Mouse (Mus musculus): Measurements from ENCODE around the gene Tmem270.
A peak's percentile ranks its signal among the peaks of the same experiment; 100 is the strongest.

The Tmem270 gene

DNA sequence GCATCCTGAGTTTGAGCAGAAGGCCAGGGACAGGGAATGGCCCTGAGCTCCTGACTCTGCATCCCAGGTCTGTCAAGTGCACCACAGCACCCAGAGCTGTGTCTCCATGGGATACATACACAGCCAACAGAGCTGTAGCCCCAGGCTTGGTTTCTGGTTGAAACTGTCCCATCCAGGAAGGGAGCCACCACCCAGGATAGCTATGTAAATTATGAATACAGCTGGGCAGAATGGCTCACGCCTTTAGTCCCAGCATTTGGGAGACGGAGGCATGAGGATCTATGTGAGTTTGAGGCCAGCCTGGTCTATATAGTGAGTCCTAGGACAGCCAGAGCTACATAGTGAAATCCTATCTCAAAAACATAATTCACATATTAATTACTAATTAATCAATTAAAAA is 23.5 kb upstream of the Tmem270 start:
- DNase-seq (ENCODE audit: low spot score in 2 of 2): no peak

DNA sequence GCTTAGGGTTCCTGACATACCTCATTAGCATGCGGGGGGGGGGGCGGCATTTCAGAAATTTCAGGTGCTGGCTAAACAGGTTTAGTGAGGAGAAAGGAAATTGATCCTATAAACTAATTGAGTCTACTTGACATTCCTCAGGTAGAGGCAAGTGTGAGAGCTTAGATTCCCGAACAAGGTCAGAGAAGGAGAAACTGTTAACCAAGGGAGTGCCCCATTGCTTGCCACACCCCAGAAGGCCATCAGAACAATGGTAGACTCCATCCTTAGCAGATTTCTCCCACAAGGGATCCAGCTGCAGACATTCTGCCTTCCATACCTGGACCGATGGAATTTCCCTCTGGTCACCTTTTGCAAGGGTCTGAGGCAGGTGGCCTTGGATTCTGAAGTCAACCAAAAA is 20.2 kb upstream of the Tmem270 start:
- DNase-seq (ENCODE audit: low spot score in 2 of 2): no peak

DNA sequence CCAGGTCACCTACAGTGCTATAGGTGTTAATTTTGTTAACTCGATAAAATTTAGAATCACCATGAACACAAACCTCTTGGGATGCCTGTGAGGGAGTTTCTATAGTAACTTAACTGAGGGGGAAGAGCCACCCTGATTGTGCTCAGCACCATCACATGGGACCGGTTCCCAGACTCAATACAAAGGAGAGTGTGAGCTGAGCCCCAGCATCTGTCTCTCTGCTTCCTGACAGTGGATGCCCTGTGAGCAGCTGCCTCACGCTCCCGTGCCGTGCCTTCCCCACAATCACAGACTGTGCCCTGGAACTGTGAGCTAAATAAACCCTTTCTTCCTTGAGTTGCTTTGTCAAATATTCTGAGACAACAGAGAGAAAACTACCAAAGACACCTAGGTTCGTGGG is 16.6 kb upstream of the Tmem270 start:
- DNase-seq (ENCODE audit: low spot score in 2 of 2): no peak

GRCm38 (mm10) chr5:134921106-134921505 is 14.6 kb upstream of the Tmem270 start:
- DNase-seq (ENCODE audit: low spot score in 2 of 2): no peak

DNA sequence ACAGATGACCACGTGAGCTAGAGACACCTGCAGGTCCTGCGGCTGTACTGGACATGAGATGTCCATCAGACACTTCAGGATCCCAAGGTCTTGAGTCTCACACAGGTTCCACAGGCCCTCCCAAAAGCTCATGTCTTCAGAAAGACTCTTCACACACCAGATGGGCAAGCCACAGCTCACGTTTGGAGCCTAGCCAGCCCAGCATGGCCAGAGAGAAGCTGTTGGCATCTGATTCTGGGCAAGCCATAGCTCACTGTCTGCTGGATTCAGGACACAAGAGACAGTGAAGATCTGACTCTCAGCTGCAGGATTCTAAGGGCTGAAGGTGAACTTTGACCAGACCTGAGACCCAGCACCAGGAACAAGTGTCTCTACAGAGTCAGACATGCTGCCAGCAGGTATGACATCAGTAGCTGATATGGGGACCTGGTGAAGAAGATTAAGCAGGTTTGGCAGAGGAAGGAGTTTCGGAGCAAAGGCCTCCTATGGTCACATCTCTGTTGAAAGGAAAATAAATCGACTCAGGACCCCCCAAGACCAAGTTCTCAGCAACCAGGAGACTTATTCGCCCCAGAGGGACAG is 13.7 kb upstream of the Tmem270 start:
- DNase-seq (ENCODE audit: low spot score in 2 of 2): no peak

- DNase-seq (ENCODE audit: low spot score in 2 of 2): no peak
Observed at GRCm38 (mm10) chr5:134919097-134919496, 12.6 kb upstream of the Tmem270 start.

GRCm38 (mm10) chr5:134918071-134918832 is 11.7 kb upstream of the Tmem270 start:
- DNase-seq (ENCODE audit: low spot score in 2 of 2): peak in 1 of 2 experiments; percentile 68

DNA sequence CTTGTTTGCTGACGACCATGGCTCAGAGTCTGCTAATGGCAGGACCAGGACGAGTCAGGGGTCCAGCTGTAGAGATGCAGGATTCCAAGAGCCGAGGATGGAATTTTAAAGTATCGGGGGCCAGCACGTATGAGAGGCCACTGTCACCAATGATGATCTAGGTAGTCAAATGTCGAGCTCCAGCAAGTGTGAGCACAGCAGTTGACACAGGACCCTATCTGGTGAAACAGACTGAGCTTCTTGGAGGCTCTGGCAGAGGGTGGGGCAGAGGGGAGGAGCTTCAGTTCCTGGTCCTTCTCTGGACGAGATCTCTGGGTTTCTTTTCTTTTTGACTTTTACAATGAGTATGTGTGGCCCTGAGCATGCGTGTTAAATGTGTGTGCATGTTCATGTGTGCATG is 8.8 kb upstream of the Tmem270 start, which contains the start of gene Cldn13:
TSS of gene Cldn13 (minus strand) at position 216 of the 400 bp plus-strand sequence.
- DNase-seq (ENCODE audit: low spot score in 2 of 2): no peak

DNA sequence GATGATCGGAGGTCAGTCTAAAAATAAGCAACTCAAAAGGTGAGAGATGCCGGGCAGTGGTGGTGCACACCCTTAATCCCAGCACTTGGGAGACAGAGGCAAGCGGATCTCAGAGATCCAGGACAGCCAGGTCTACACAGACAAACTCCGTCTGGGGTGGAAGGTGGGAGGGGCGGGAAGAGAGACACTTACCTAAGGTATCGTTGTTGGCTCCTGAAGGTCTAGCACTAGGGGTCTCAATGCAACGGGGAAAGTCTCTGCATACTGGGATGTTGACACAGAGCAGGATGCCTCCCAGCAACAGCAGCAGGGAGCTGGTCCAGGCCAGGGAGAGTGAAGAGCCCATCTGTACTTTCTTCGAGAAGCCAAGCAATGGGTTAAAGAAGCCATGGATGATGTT is 8.0 kb upstream of the Tmem270 start:
- DNase-seq (ENCODE audit: low spot score in 2 of 2): no peak

DNA sequence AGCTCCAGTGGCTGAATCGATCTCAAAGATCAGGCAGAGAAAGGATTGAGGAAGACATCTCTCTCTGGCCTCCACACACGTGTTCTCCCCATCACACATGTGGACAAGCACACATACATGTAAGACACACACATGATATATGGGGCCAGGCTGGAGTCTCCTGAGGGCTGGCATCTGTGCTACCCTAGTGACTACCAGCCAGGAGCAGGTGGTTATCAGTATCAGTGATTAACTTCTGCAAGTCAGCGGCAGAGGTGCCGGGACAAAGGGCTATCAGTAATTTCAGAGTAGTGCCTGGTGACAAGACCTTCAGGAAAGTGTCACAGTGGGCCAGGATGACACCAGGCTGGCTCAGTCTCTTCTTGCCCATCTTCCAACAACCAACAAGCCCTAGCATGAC is 7.2 kb upstream of the Tmem270 start:
- DNase-seq (ENCODE audit: low spot score in 2 of 2): no peak

DNA sequence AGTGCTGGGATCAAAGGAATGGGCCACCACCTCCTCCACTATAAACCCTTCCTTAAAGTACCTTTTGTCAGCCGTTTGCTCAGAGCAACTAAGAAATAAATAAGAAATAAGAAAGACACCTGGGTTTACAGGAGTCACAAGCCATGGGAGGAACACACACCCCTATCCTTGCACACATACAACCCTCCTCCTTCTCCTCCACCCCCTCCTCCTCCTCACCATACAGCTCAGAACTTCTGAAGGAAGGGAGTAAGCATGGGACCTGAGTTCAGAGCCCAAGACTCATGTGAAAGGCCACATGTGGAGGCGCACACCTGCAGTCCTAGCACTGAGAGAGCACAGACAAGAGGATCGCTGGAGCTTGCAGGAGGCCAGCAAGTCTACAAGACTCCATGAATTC is 6.8 kb upstream of the Tmem270 start:
- DNase-seq (ENCODE audit: low spot score in 2 of 2): no peak

GRCm38 (mm10) chr5:134911901-134912300 is 5.4 kb upstream of the Tmem270 start:
- no peak for DNase-seq (ENCODE audit: low spot score in 2 of 2)

- DNase-seq (ENCODE audit: low spot score in 2 of 2): peak; percentile 91 to 94
Observed at GRCm38 (mm10) chr5:134907135-134907534, 602 bp upstream of the Tmem270 start.

GRCm38 (mm10) chr5:134901644-134902027 is 4.9 kb downstream of the Tmem270 start:
- no peak for DNase-seq (ENCODE audit: low spot score in 2 of 2)

DNA sequence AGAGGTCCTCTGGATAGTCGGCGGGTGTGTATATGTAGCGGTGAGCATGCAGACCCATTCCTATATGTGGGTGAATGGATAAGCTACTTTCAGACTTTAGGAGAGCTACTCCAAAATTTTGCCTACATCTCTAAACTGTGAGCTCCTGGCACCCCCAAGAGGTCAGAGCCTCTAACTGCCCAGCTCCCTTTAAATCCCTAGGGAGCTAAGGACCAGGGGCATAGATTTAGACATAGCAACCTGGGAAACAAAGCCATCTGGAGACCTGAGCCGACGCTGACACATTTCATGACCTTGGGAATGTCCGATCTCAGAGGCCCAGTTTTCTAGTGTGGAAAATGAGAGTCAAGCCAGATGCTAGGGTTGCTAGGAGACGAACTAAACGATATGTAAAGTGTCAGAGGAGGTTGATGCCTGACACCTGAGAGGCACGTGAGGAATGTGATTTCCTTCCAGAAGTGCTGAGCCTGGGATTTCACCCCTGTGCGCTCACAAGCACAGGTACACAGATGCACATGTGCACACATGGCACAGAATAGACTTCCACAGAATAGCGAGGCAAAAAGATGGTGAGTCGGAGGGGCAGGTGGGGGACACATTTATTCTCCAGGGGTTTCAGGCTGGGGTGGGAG is 5.4 kb downstream of the Tmem270 start:
- peak; percentile 20 to 36 for DNase-seq (ENCODE audit: low spot score in 2 of 2)

DNA sequence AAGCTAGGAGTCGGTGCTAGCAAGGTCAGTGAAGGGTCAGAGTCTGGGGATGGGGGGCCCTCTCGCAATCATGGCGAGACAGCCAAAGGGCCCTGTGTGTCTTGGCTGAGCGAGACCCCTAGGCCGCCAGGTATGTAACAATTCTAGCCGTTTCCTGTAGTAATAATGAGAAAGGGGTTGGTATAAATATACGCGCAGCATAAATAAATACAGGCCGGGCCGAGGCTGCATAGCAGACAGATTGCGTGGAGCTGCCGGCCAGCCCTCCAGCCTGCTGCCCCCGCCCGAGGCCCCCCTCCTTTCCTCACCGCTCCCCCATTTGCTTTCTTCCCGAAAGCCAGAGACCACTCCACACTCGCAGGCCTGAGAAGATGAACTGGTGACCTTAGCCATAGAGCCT is 8.9 kb downstream of the Tmem270 start:
- DNase-seq (ENCODE audit: low spot score in 2 of 2): no peak

GRCm38 (mm10) chr5:134896965-134897364 is 9.6 kb downstream of the Tmem270 start:
- DNase-seq (ENCODE audit: low spot score in 2 of 2): no peak

DNA sequence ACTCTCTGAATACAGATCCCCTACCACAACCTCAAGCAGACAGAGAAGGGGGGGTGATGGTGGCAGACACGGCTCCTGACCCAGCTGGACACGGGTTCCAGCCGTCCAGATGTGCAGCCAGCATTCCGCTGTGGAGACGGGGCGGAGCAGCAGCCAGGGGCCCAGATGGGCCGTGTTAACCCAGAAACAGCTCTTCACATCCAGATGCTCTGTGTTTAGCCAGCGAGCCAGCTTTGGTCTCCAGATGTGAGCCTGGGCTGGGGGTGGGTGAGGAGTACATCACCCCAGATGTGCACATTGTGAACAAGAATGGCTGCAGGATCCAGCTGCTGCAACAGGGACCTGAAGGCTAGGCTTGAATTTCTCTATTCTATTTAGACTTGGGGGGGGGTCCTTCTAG is 11.2 kb downstream of the Tmem270 start:
- no peak for DNase-seq (ENCODE audit: low spot score in 2 of 2)

GRCm38 (mm10) chr5:134892717-134893116 is 13.8 kb downstream of the Tmem270 start:
- no peak for DNase-seq (ENCODE audit: low spot score in 2 of 2)

DNA sequence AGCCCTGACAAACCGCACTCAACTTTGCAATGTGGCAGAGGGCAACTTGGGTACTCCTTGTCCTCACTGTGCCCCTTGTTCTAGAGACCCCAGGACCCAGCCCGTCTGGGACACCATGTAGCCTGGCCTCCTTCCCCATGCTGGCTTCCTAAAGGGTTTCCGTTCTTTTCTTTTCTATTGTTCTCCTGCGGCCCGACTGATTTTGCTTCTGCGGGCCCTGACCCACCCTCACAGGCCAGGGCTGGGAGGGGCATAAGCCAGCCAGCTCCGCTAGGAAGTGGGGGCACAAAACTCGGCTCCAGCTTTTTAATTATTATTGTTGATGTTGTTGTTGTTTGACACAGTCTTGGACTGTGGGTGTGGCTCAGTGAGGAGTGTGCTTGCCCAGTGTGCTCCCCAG is 15.0 kb downstream of the Tmem270 start:
- no peak for DNase-seq (ENCODE audit: low spot score in 2 of 2)

GRCm38 (mm10) chr5:134890601-134891054 is 15.9 kb downstream of the Tmem270 start:
- no peak for DNase-seq (ENCODE audit: low spot score in 2 of 2)

GRCm38 (mm10) chr5:134888505-134888904 is 18.0 kb downstream of the Tmem270 start:
- no peak for DNase-seq (ENCODE audit: low spot score in 2 of 2)
